Mouse (Mus musculus): ENCODE results near the gene Six5. TPM values are rescaled to one million over a fixed set of nuclear protein-coding genes. Genes with fewer than 3 reads are reported as not detected.

The Six5 gene
- polyA plus RNA-seq, 1 experiment: 3.3 TPM

GRCm38 (mm10) chr7:19096421-19096976 lies 2.1 kb downstream of the Six5 start:
- Histone ChIP-seq H3K27me3 (ENCODE audit: control insufficient read depth, insufficient read depth, low read length) (no peaks in the 10 kb centered on the region), H3K36me3 (ENCODE audit: control insufficient read depth, insufficient read depth, low read length) (no peaks in the 10 kb centered on the region; the same call in 1 of the 2 replicates), H3K4me1 (ENCODE audit: control insufficient read depth, insufficient read depth, low read length) (peaks cover 43% of the 10 kb centered on the region), H3K4me3 (ENCODE audit: control insufficient read depth, low read depth, low read length) (no peak overlapping the region), H3K27ac (ENCODE audit: control insufficient read depth, insufficient read depth, low read depth, low read length) (no peak overlapping the region)
- TF ChIP-seq POLR2A (IDR thresholded peaks at IDR 0.05; ENCODE audit: control insufficient read depth, low read depth, low read length) (no peak), CTCF (IDR thresholded peaks at IDR 0.05; ENCODE audit: control insufficient read depth, insufficient read depth, insufficient replicate concordance, low read depth, low read length) (no peak)

- TF ChIP-seq POLR2A (IDR thresholded peaks at IDR 0.05; ENCODE audit: control insufficient read depth, low read depth, low read length) (no peak), CTCF (IDR thresholded peaks at IDR 0.05; ENCODE audit: control insufficient read depth, insufficient read depth, insufficient replicate concordance, low read depth, low read length) (no peak)
- no peak overlapping the region for H3K4me3 ChIP-seq (ENCODE audit: control insufficient read depth, low read depth, low read length)
- H3K36me3 ChIP-seq (ENCODE audit: control insufficient read depth, insufficient read depth, low read length): no peaks in the 10 kb centered on the region
- peaks cover 36% of the 10 kb centered on the region for H3K4me1 ChIP-seq (ENCODE audit: control insufficient read depth, insufficient read depth, low read length)
- H3K27ac ChIP-seq (ENCODE audit: control insufficient read depth, insufficient read depth, low read depth, low read length): no peak overlapping the region
- H3K27me3 ChIP-seq (ENCODE audit: control insufficient read depth, insufficient read depth, low read length): no peaks in the 10 kb centered on the region
Observed at GRCm38 (mm10) chr7:19097217-19097616, 2.8 kb downstream of the Six5 start.

- no peak overlapping the region for H3K4me3 ChIP-seq (ENCODE audit: control insufficient read depth, low read depth, low read length)
- no peaks in the 10 kb centered on the region for H3K36me3 ChIP-seq (ENCODE audit: control insufficient read depth, insufficient read depth, low read length)
- TF ChIP-seq POLR2A (IDR thresholded peaks at IDR 0.05; ENCODE audit: control insufficient read depth, low read depth, low read length) (no peak), CTCF (IDR thresholded peaks at IDR 0.05; ENCODE audit: control insufficient read depth, insufficient read depth, insufficient replicate concordance, low read depth, low read length) (no peak)
- no peaks in the 10 kb centered on the region for H3K27me3 ChIP-seq (ENCODE audit: control insufficient read depth, insufficient read depth, low read length)
- no peak overlapping the region for H3K27ac ChIP-seq (ENCODE audit: control insufficient read depth, insufficient read depth, low read depth, low read length)
- H3K4me1 ChIP-seq (ENCODE audit: control insufficient read depth, insufficient read depth, low read length): peaks cover 30% of the 10 kb centered on the region
Observed at GRCm38 (mm10) chr7:19097863-19098262, 3.5 kb downstream of the Six5 start.

- no peak for TF ChIP-seq POLR2A (IDR thresholded peaks at IDR 0.05; ENCODE audit: control insufficient read depth, low read depth, low read length)
- TF ChIP-seq CTCF (IDR thresholded peaks at IDR 0.05; ENCODE audit: control insufficient read depth, insufficient read depth, insufficient replicate concordance, low read depth, low read length): no peak
- Histone ChIP-seq H3K36me3 (ENCODE audit: control insufficient read depth, insufficient read depth, low read length) (no peaks in the 10 kb centered on the region), H3K27me3 (ENCODE audit: control insufficient read depth, insufficient read depth, low read length) (no peaks in the 10 kb centered on the region), H3K27ac (ENCODE audit: control insufficient read depth, insufficient read depth, low read depth, low read length) (no peak overlapping the region), H3K4me3 (ENCODE audit: control insufficient read depth, low read depth, low read length) (no peak overlapping the region), H3K4me1 (ENCODE audit: control insufficient read depth, insufficient read depth, low read length) (peaks cover 23% of the 10 kb centered on the region)
Observed at GRCm38 (mm10) chr7:19098811-19099210, 4.4 kb downstream of the Six5 start.

GRCm38 (mm10) chr7:19100290-19100689 lies 5.9 kb downstream of the Six5 start:
- peaks cover 14% of the 10 kb centered on the region for H3K4me1 ChIP-seq (ENCODE audit: control insufficient read depth, insufficient read depth, low read length)
- H3K27me3 ChIP-seq (ENCODE audit: control insufficient read depth, insufficient read depth, low read length): no peaks in the 10 kb centered on the region
- no peak overlapping the region for H3K27ac ChIP-seq (ENCODE audit: control insufficient read depth, insufficient read depth, low read depth, low read length)
- no peaks in the 10 kb centered on the region for H3K36me3 ChIP-seq (ENCODE audit: control insufficient read depth, insufficient read depth, low read length)
- TF ChIP-seq POLR2A (IDR thresholded peaks at IDR 0.05; ENCODE audit: control insufficient read depth, low read depth, low read length): no peak
- TF ChIP-seq CTCF (IDR thresholded peaks at IDR 0.05; ENCODE audit: control insufficient read depth, insufficient read depth, insufficient replicate concordance, low read depth, low read length): no peak
- H3K4me3 ChIP-seq (ENCODE audit: control insufficient read depth, low read depth, low read length): no peak overlapping the region

GRCm38 (mm10) chr7:19103741-19104140 lies 9.3 kb downstream of the Six5 start:
- no peak overlapping the region for H3K4me3 ChIP-seq (ENCODE audit: control insufficient read depth, low read depth, low read length)
- no peaks in the 10 kb centered on the region for H3K27me3 ChIP-seq (ENCODE audit: control insufficient read depth, insufficient read depth, low read length)
- TF ChIP-seq POLR2A (IDR thresholded peaks at IDR 0.05; ENCODE audit: control insufficient read depth, low read depth, low read length) (no peak), CTCF (IDR thresholded peaks at IDR 0.05; ENCODE audit: control insufficient read depth, insufficient read depth, insufficient replicate concordance, low read depth, low read length) (no peak)
- no peak overlapping the region for H3K27ac ChIP-seq (ENCODE audit: control insufficient read depth, insufficient read depth, low read depth, low read length)
- H3K36me3 ChIP-seq (ENCODE audit: control insufficient read depth, insufficient read depth, low read length): no peaks in the 10 kb centered on the region
- H3K4me1 ChIP-seq (ENCODE audit: control insufficient read depth, insufficient read depth, low read length): no peaks in the 10 kb centered on the region

- no peak overlapping the region for H3K27ac ChIP-seq (ENCODE audit: control insufficient read depth, insufficient read depth, low read depth, low read length)
- H3K4me1 ChIP-seq (ENCODE audit: control insufficient read depth, insufficient read depth, low read length): no peaks in the 10 kb centered on the region
- TF ChIP-seq CTCF (IDR thresholded peaks at IDR 0.05; ENCODE audit: control insufficient read depth, insufficient read depth, insufficient replicate concordance, low read depth, low read length) (no peak), POLR2A (IDR thresholded peaks at IDR 0.05; ENCODE audit: control insufficient read depth, low read depth, low read length) (no peak)
- H3K4me3 ChIP-seq (ENCODE audit: control insufficient read depth, low read depth, low read length): no peak overlapping the region
- H3K36me3 ChIP-seq (ENCODE audit: control insufficient read depth, insufficient read depth, low read length): no peaks in the 10 kb centered on the region
- no peaks in the 10 kb centered on the region for H3K27me3 ChIP-seq (ENCODE audit: control insufficient read depth, insufficient read depth, low read length)
Observed at GRCm38 (mm10) chr7:19104486-19104885, 10.1 kb downstream of the Six5 start.
